Mouse (Mus musculus) E14TG2a.4 (cell line): ENCODE data around the gene Angptl8.

Source experiments
- H3K27me3 ChIP-seq: 2 replicates; pipeline ENCODE4 v1.6.1; 2014; ENCODE audit warnings: low read length, control low read depth; ENCODE audit not compliant: insufficient read depth
- H3K36me3 ChIP-seq: 2 replicates; pipeline ENCODE4 v1.6.1; 2014; ENCODE audit warnings: low read length, control low read depth; ENCODE audit not compliant: insufficient read depth
- H3K4me1 ChIP-seq: replicated peaks from 2 replicates; pipeline ENCODE4 v1.6.1; 2014; ENCODE audit warnings: low read depth, low read length, control low read depth
- H3K4me3 ChIP-seq: replicated peaks from 2 replicates; pipeline ENCODE4 v1.5.1; 2014; ENCODE audit warnings: mild to moderate bottlenecking, low read length
- H3K9me3 ChIP-seq: 2 replicates; pipeline ENCODE4 v1.6.1; 2014; ENCODE audit warnings: low read length, control low read depth
- CTCF ChIP-seq: conservative IDR thresholded peaks from 2 replicates; pipeline ENCODE4 v1.5.1; 2014; ENCODE audit warnings: low read length
- NANOG ChIP-seq: IDR thresholded peaks from 2 replicates; pipeline ENCODE4 v1.6.1; 2014; ENCODE audit warnings: borderline replicate concordance, low read length, mixed read lengths
- POU5F1 ChIP-seq: IDR thresholded peaks from 2 replicates; pipeline ENCODE4 v1.6.1; 2014; ENCODE audit warnings: low read length, borderline replicate concordance

Angptl8 gene

GRCm38 (mm10) chr9:21870879-21871524 is 35.7 kb downstream of the Angptl8 start:
- H3K4me1 ChIP-seq: peaks cover 31% of the 10 kb centered on the region
- TF ChIP-seq NANOG (no peak), POU5F1 (no peak), CTCF (peak; percentile 97)
- H3K27me3 ChIP-seq: no peaks in the 10 kb centered on the region; the same call in 1 of the 2 replicates
- H3K36me3 ChIP-seq: no peaks in the 10 kb centered on the region
- H3K9me3 ChIP-seq: peaks cover 5% of the 10 kb centered on the region; the same call in 1 of the 2 replicates
- no peak overlapping the region for H3K4me3 ChIP-seq

- Histone ChIP-seq H3K36me3 (no peaks in the 10 kb centered on the region), H3K9me3 (peaks cover 17% of the 10 kb centered on the region), H3K27me3 (no peaks in the 10 kb centered on the region; the same call in 1 of the 2 replicates), H3K4me1 (peaks cover 19% of the 10 kb centered on the region), H3K4me3 (no peak overlapping the region)
- TF ChIP-seq NANOG (no peak), CTCF (no peak), POU5F1 (no peak)
Observed at GRCm38 (mm10) chr9:21872204-21872603, 36.9 kb downstream of the Angptl8 start.

GRCm38 (mm10) chr9:21876601-21877000 is 41.3 kb downstream of the Angptl8 start:
- Histone ChIP-seq H3K27me3 (no peaks in the 10 kb centered on the region; the same call in 1 of the 2 replicates), H3K4me3 (no peak overlapping the region), H3K4me1 (peaks cover 7% of the 10 kb centered on the region), H3K36me3 (no peaks in the 10 kb centered on the region), H3K9me3 (peaks cover 35% of the 10 kb centered on the region)
- TF ChIP-seq POU5F1 (no peak), CTCF (peak; percentile 37)
